Mouse (Mus musculus) embryo, embryonic 10.5 days (tissue): Measurements from ENCODE around the gene Gm45337.

Experiments used
- DNase-seq: peaks from one replicate; pipeline ENCODE4 v3.0.0-alpha.2; 2015; ENCODE audit warnings: low spot score

Gm45337 gene

DNA sequence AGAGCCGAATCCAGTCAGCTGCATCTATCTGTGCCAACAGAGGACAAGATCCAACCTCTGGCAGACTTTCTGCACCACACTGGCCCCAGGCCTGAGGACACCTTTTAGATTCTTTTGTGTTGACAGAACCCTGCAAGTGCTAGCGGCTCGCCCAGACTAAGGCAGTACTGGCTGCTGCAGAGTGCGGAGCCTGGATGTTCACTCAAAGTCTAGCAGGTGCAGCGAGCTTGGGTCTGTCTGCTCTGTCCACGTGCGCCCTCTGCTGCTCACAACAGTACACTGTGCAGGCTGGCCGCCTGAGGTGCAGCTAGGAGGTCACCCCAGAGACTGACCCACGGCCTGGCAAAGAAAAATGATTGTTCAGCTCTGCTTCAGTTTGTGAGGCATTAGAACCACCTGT lies 46.6 kb downstream of the Gm45337 start:
- peak; percentile 86 for DNase-seq

DNA sequence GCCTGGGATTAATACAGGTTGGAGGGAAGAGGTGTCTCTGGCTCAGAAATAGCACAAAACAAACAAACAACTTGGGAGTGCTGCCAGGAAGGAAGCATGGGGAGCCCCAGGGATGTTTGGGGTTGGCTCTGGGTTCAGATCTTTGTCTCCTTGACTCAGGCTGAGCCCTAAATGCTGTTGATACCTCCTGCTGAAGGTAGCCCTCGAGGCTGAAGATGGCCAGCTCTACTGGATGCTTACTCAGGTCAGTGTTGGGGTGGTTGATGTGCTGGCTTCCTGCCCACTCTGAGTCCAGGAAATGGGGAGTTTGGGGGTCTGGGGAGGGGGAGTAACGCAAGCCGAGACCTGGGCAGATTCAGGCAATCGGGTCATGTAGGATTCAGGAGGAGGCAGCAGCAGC lies 47.7 kb downstream of the Gm45337 start:
- no peak for DNase-seq

DNA sequence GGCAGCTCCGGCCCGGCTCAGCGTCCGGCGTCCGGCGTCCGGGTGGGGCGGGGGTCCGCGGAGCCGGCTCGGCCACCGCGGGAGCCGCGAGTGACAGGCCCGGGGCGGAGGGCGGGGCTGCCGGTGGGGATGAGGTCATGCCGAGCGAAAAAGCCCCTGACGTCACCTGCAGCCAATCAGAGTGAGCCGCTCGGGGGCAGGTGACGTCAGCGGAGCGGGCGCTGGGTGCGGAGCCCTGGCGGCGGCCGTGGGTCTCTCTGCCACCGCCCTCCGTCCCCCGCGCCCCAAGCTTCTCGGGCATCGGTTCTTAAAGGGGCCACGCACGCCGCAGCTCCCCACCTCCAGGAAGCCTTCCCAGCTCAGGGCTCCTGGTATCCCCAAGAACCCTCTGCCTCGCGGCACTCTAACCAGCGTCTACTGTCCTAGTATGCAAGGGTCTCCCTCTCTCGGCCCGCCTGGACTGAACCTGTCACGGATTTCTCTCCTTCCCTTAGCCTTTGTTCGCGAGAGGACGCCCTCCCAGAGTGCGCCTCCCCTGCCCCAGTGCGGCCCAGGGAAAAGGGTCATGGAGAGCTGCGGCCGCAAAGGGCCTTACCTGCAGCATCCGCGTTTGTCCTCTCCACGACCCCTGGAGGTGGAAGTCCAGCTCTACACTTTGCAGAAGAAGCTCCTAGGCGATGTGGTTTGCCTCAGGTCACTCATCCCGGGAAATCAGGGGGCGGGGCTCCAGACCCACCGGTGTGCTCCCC lies 49.0 kb downstream of the Gm45337 start, which contains the start of gene Dusp8:
Gene Dusp8 (minus strand): TSS at position 661 of the 749 bp plus-strand sequence.
- DNase-seq, result peak; percentile 91

DNA sequence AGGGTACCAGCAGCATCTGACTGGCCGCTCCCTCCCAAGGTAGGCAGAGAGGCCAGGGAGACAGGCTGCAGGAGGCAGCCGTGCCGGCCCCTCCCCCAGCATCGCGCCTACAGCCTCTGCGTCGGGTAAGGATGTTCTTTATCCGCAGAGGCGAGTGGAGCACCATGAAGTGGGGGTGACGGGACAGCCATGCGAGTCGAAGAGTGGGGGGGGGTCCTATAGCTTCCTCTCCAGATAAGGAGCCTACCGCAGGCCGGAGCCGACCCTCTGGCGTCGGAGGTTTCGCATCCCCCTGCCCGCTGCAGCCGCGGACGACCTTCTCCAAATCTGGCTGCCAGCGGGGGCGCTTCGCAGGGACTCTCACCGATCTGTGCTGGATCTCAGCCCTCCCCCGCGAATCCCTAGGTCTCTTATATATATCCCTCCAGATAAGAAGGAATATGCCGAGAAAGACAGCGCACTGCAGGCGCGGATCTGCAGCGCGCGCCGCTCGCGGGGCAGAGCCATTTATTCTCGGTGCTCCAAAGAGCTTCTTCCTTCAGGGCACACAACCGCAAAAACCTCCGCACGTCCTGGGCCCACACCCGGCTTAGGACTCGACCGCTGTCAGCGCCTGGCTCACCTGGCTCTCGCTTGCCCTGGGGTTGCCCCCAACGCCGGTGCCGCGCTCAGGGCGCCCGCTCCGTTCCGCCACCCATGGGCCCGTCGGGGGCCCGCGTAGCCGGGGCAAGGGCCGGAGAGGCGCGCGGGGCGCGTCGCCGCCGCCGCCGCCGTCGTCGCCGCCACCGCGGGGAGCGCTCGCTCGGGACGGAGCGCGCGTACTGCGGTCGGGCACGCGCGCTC lies 49.9 kb downstream of the Gm45337 start:
- peak; percentile 37 for DNase-seq

DNA sequence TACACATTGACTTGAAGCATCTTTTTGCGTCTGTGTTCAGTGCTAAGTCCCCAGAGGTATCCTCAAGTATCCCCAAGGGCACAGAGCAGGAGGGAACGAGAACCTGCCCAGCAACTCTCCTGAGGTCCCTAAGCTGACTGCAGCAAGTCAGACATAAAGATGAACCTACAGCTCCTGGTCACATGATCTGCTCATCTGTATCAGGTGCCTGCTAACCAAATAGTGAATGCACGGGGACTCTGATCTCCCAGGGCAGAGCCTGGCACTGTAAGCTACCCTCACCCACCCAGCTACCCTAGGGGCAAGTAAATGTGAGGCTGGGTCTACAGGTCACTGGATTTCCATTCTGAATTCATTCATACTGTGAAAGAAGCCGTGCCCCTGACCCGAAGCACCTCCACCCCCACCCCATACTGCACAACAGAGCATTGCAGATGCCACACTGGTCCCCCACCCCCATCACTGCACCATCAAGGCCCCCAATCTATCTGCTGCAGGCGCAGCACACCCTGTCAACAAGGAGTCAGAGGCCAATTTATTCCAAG lies 50.6 kb downstream of the Gm45337 start:
- DNase-seq, result no peak
